Mouse (Mus musculus): ENCODE measurements around the gene Psd. TPM values are rescaled to one million over a fixed set of nuclear protein-coding genes. Genes with fewer than 3 reads are reported as not detected.
A peak's percentile ranks its signal among the peaks of the same experiment; 100 is the strongest.

Psd gene
- polyA plus RNA-seq, 1 experiment from 2014 or later = 5.3 TPM

DNA sequence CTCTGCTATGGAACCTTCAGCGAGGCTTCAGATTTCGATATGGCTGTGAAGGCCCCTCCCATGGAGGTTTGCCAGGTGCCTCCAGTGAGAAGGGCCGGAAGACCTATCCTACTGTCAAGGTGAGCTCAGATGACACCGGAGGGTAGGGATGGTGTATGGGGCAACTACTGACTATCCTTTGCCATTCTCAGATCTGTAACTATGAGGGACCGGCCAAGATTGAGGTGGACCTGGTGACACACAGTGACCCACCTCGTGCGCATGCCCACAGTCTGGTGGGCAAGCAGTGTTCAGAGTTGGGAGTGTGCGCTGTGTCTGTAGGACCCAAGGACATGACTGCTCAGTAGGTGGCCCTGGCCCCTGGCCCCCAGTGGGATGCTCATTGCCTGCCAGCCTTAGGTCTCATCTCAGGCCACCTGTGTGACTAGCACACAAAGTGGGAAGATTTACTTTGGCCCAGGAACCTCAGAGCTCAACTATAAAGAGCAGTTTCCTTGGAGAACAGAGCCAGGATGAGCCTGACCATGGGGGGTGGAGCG, 20.1 kb downstream of the Psd start:
- no peak for DNase-seq (ENCODE audit: low spot score)

DNA sequence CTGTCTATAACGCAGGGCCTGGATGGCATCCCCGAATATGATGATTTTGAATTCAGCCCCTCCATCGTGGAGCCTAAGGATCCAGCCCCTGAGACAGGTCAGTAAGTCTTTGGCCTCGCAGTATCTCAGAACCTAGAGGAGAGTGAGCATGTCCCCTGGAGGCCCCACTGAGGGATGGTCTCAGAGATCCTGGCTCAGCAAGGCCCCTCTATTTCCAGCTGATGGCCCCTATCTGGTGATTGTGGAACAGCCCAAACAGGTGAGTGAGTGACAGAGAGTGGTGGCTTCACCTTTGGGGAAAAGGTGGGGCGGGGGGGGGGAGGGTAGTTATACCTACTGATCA, 20.7 kb downstream of the Psd start:
- DNase-seq (ENCODE audit: low spot score) = no peak

DNA sequence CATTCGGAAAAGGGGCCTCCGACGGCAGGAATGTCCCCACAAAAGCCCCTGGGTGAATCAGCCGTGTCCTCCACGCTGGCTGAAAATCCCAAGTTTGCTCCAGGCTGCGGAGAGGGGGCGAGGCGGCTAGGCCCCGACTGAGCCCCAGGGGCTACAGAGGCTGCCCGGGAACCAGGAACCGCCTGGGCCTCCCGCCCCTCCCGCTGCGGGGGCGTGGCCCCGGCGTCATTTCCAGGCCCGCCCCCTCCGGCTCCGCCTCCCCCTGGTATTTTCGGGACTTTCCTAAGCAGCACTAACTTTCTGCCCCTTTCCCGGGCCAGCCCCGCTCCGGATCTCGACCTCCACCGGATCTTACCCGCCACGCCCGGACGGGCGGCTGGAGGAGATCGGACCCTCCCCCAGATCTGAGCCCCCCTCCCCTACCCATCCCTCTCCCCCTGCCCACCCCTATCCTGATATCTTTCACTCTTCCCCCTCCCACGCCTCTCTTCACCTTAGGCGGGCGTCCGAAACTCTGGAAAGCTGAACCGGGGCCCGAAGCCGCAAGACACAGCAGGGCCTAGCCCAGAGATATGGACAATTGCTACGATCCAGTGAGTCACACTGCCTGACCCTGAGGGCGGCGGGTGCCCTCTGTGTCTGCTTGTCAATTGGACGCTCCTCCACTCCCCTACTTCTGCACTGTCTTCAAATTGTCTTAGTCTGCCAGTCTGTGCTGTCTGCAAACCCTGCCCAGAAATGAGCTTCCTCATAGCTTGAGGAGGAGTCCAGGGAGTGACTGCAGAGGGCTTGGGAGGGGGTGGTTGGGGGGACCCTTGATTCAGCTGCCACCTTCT, 21.3 kb downstream of the Psd start:
- peak; percentile 89 for DNase-seq (ENCODE audit: low spot score)

DNA sequence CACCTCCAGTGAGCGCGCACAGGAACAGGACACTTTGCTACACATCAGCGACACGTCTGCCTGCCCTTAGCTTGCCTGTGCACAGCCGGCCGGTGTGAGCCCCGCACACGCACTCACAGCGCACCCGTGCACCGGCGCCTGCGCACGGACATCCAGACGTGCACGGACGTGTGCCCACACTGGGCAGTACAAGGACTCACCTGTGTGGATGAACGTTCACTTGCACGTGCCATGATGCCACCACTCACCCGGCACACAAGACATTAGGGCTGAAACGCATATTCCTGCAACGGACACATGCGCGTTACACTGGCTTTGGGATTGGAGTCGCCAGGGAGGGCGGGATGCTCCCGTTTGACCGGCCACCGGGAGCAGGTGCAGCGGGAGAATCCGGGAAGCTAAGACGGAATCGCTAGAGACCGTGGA, 22.0 kb downstream of the Psd start:
- DNase-seq (ENCODE audit: low spot score) = peak; percentile 42

DNA sequence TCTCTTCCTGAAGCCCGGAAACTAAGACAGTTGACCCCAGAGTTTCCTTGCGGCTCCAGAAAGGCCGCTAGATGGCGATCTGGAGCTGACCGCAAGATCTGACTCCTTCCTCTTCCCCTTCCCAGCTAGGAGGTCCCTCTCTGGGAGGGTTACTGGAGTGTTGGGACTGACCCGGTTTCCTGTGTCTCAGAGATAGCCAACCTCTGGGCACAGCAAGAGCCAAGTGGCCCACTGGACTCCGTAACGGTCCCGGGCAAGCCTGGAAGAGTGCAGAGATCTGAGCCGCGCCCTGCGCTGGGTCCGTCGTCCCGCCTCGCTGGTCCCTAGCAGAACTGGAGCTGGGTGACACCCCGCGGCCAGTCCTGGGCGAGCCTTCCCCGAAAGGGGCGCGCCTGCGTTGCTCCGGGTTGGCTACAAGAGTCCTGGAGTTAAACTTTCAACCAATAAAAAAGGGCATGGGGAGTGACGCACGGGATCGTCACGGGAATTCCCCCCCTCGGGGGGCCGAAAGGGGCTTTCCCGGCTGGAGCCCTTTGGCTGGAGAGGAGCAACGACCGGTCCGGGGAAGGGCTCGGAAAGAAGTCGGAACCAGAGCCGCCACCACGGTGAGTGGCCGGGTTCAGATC, 22.6 kb downstream of the Psd start, which contains the start of gene Nfkb2:
Nfkb2 (plus strand) TSS at position 105 of the 626 bp plus-strand sequence.
- DNase-seq (ENCODE audit: low spot score) = peak; percentile 78

DNA sequence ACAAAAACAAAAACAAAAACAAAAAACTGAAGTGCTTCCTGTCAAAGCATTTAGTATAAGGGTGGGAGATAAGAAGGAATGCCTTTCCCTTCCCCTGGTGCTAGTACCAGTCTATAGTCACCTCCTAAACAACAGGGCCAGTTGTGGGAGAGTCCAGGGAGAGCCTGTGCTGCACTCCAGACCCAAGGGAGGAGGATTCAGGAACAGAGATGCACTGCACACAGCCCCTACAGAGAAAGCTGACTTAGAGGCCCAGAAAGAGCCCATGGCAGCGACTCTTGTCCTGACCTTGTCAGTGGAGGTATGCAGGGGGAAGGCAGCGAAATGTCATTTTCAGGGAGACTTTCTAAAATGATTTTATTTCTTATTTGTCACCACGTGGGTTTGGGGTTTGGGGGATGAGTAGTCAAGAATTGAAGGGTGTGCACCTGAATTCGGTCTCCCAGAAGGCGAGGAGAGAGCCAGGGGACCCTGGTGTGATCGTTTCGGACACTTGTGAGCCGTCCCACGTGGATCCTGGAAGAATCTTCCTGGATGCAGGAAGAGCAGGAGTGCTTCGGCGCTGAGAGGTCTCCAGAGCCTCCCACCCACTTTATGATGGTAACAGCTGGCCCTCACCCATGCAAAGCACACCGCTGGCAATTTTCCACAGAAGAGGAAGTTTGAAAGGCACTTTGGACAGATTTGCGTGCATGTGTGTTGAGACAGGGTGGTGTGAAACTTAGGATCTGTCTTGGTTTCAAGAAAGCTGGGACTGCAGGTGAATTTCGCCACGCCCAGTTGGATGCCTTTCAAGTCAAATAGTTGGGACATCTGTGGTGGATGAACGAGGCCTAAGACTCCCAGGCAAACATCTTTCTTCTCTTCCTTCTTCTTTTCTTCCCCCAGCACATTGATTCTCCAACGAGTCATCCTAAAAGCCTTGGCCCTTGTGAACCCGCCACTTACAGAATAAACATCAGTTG, 23.4 kb downstream of the Psd start:
- no peak for DNase-seq (ENCODE audit: low spot score)

DNA sequence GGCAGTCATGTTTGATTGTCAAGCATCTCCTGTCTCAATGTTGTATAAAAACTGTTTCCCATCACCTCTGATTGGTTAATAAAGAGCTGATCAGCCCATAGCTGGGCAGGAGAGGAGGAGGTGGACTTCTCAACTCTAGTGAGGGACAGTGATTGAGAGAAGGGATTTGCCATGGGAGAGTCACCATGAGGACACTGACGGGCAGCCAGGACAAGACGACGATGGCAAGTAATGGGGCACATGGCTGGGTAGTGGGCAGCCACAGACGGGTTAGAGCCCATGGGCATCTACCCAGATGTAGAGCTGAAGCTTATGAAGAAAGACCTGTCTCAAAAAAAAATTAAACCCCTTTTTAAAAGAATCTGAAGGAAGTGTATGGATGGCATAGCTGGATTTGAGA, 24.4 kb downstream of the Psd start:
- DNase-seq (ENCODE audit: low spot score) = no peak

DNA sequence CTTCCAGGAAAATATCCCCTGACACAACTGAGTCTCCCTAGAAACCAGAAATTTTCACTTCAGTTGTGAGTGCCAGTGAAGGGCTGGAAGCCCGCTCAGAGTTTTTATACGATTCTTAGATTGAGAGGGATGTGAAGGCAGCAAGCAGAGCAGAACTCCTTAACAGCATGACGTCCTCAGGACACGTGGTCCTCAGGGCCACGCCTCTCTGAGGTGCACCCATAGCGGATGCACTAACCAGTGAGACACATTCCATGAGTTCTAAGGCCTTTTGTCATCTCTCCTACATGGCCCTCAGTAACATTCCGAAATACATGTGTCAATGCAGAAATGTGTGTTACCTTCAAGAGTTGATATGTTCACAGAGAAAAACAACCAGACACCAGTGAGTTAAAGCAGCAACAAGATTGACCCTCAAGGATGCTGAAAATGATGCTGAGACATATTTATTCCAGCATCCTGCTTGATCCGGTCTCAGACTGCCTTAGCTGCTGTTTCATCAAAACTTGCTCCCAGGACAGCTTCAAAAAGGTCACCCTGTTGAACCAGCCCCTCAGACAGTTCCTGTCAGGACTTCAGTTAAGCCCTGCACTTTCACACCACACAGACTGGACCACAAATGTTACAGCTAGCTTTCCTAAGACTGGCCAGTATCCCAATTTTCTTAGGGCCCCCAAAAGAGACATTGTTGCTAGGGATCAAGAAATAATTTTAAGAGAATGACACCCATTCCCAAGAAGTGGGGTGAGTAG, 26.5 kb downstream of the Psd start:
- no peak for DNase-seq (ENCODE audit: low spot score)

DNA sequence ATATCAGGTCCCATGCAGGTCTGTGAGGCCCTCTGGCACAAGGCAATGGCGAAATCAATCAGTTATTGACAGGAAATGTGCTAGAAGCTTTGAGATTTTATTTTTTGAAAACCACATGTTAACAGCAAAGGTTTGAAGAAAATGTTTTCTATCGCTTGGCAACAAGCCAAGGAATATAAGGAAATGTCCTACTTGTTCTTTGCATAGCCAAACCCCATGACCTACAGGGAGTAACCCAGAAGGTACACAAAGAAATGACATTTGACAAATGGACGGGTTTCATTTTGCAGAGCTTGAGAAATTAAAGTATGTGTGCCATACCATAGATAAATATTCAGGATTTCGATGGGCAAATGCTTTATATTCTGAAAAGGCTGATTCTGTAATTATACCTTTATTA, 30.0 kb downstream of the Psd start:
- DNase-seq (ENCODE audit: low spot score) = no peak

DNA sequence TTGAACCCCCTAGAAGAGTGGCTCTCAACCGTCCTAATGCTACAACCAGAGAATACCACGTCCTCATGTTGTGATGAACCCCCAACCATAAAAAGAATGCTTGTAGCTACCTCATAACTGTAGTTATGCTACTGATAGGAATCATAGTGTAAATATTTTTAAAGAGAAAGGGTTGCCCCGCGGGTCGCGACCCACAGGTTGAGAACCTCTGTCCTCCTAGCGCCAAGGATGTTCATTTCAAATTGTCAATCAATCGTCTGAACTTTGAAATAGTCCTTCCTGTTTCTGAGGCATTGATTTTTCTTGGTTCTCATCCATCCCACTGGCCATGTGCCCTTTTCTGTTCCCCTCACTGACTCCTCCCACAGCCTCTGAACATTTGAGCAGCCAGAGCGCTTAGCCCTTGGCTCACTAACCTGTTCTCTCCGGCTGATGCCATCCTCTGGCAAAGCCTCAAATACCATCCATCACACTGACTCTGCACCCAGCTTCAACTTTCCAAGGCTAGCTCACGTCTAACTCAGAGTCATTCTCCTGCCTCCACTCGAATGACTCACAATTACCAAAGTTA, 36.3 kb downstream of the Psd start:
- DNase-seq (ENCODE audit: low spot score) = no peak

DNA sequence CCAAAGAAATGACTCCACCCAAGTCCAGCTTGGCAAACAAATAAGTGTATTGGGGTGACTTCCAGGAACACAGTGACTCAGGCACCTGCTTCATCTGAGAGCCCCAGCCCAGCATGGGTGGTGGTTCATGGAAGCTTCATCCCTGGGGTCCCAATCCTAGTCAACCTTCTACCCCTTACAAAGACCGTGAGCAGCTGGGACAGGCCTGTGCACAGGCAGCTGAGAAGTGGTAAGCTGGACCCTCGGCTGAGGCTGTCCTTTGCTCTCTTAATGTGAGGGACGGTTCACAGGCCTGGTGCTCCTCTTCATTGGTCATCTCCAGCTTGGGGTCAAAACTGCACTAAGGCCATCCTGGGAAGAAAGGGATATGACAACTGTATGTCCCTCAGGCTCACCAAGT, 39.4 kb downstream of the Psd start:
- no peak for DNase-seq (ENCODE audit: low spot score)

DNA sequence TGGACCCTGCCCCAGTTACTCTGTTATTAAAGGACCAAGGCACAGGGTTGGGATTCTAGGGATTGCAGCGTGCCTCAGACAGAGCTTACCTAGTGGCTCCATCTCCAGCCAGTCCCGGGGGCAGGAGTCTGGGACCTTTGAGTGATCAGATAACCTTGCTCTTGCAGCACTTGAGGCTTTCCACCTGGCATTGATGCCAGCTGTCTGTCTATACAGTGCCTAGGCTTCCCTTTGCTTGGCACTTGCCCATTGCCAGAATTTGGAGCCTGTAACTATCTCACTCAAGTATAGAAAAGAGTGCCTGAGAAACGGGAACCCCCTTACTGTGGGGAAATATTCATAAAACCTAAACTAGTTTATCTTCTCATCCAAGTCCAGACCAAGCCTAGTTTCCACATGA, 40.0 kb downstream of the Psd start:
- DNase-seq (ENCODE audit: low spot score) = no peak

DNA sequence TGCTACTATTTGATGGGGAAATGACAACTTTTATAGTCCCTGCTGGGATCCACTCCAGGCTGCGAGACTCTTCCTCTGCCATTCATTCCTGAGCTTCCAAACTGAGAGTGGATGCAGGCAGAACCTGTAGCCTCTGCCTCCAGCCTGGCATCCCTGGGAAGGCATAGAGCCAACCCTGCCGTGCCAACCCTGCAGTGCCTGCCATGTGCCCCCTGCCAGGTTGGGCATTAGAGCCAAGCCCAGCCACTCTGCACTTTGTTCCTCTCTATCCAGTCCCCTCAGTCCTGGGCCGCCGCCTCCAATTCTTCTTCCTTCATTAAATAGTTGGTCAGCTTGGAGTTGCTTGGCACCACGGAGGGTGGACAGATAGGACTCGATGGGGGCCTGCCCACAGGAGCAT, 40.9 kb downstream of the Psd start:
- no peak for DNase-seq (ENCODE audit: low spot score)

DNA sequence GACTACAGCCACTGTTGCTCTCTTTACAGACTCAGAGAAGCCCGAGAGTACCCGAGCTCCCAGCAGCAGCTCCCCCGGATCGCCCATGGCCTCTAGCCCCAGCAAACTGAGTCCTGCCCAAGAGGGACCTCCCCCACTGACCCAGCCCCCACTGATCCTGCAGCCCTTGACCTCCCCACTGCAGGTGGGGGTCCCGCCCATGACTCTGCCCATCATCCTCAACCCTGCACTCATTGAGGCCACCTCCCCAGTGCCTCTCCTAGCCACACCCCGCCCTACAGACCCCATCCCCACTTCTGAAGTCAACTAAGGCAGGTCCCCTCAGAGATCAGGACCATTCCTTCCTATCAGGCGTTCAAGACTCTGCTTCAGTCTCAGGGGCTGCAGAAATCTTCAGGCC, 41.3 kb downstream of the Psd start:
- DNase-seq (ENCODE audit: low spot score) = no peak

DNA sequence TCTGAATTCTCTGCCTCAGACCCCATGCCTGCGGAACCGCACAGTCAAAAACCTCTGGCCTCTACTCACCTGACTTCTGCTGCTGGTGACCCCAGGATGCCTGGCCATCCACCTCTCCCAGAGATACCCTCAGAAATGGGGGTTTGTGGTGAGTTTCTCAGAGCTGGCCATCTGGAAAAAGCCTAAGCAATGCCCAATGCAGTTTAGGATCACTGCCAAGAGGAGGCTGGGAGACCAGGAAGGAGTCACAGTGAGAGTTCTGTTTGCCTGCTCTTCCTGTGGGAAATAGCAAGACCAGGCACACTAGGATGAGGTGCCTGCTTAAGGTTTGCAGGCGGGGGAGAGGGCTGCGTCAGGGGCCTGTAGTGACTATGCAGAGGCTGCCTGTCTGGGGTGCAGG, 42.3 kb downstream of the Psd start:
- no peak for DNase-seq (ENCODE audit: low spot score)

DNA sequence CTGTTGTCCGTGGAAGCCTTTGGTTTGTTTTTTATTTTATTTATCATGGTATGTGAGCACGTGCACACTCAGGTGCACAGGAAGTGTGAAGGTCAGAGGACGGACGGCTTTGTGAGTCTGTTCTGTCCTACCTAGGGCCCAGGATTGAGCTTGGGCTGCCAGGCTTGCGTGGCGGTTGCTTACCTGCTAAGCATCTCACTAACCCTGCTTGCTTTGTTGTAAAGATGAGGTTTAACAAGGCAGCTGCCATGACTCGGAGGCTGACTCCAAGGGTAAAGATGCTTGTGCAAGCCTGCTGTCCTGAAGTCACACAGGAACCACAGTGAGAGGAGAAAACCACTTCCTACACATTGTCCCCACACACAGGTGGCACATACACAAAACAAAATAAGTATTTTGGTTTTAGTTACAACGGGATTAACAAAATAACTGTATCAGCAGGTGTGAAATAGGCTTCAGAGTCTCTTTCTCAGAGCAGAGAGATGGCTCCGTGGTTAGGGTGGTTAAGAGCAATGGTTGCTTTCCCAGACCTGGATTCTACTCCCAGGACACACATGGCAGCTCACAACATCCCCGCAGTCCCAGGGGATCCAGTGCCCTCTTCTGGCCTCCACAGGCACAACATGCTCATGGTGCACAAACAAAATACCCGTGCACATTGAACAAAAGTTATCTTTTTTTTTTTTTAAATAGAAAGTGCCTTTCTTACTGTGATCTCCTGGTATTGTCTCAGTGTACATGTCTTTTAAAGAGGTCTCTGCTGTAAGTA, 44.7 kb downstream of the Psd start:
- DNase-seq (ENCODE audit: low spot score) = peak; percentile 65

DNA sequence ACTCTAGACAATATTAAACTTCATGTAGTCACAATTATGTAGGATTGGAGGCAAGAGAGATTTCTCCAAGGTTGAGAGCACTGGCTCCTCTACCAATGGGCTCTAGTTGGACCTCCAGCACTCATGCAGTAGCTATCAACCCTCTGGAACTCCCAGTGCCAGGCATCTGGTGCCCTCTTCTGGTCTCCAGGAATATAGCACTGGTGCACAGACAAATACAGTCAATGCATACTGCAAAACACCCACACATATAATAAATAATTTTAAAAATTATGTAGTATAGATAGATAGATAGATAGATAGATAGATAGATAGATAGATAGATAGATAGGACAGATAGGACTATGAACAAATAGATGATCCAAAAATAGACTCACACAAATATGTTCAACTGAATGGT, 51.6 kb downstream of the Psd start:
- no peak for DNase-seq (ENCODE audit: low spot score)

DNA sequence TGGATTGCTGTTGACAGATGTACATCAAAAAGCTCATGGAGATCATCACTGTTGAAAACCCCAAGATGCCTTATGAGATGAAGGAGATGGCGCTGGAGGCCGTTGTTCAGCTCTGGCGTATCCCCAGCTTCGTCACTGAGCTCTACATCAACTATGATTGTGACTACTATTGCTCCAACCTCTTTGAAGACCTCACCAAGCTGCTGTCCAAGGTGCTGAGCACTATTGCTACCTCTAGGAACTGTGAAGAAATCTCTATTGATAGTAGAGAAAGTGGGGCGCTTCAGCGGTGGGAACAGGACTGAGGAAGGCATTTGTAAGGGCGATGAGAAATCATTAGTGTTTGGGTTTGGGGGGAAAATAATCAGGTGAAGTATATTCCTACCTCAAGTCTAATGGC, 62.2 kb downstream of the Psd start:
- no peak for DNase-seq (ENCODE audit: low spot score)
